Mouse (Mus musculus) layer of hippocampus, adult 11-12 months (tissue): ENCODE measurements at regions not wholly inside any gene's neighbourhood (a gene's known extent, or its start where the extent isn't known, plus 50 kb on each side); places are given as distances from the start of the nearest gene placed in this dataset.

Experiments
- DNase-seq: peaks from one replicate; pipeline ENCODE4 v3.0.0; 2022; ENCODE audit warnings: low spot score

- no peak for DNase-seq
Measured at GRCm38 (mm10) chr14:103932170-103932569, 88.0 kb upstream of the Ednrb start.

GRCm38 (mm10) chr14:103929734-103930364, 85.6 kb upstream of the Ednrb start:
- no peak for DNase-seq

- no peak for DNase-seq
Measured at GRCm38 (mm10) chr14:103929155-103929729, 85.0 kb upstream of the Ednrb start.

GRCm38 (mm10) chr14:103920169-103920568, 76.0 kb upstream of the Ednrb start:
- DNase-seq, result no peak

GRCm38 (mm10) chr14:103919380-103919779, 75.2 kb upstream of the Ednrb start:
- no peak for DNase-seq

GRCm38 (mm10) chr14:103913453-103913852, 69.3 kb upstream of the Ednrb start:
- no peak for DNase-seq

GRCm38 (mm10) chr14:103911707-103912106, 67.5 kb upstream of the Ednrb start:
- no peak for DNase-seq

GRCm38 (mm10) chr14:103911280-103911679, 67.1 kb upstream of the Ednrb start:
- no peak for DNase-seq

- no peak for DNase-seq
Measured at GRCm38 (mm10) chr14:103906417-103907070, 62.3 kb upstream of the Ednrb start.

- no peak for DNase-seq
Measured at GRCm38 (mm10) chr14:103900817-103901216, 56.6 kb upstream of the Ednrb start.

- DNase-seq, result peak; percentile 10
Measured at GRCm38 (mm10) chr14:103899111-103899814, 55.1 kb upstream of the Ednrb start.

- DNase-seq, result no peak
Measured at GRCm38 (mm10) chr14:103898689-103899088, 54.5 kb upstream of the Ednrb start.

- no peak for DNase-seq
Measured at GRCm38 (mm10) chr14:103895261-103895660, 51.1 kb upstream of the Ednrb start.
